Mouse (Mus musculus) kidney, postnatal 25 days (tissue): ENCODE results near the gene Alg10b.
A peak's percentile ranks its signal among the peaks of the same experiment; 100 is the strongest.
"Not testable (repeated sequence)": the region's sequence is repeated elsewhere in the genome, so short reads cannot be mapped to it uniquely, and the experiment has no call there.

Experiments
- DNase-seq, 2 experiments: peaks; one replicate each; pipeline ENCODE4 v3.0.0; 2021; ENCODE audit warnings: mixed read lengths in 2 of 2

Alg10b gene

GRCm38 (mm10) chr15:90223969-90224750 is at the start of gene Alg10b:
Alg10b (plus strand) TSS chr15:90224311.
- peak; percentile 89 to 94 for DNase-seq

DNA sequence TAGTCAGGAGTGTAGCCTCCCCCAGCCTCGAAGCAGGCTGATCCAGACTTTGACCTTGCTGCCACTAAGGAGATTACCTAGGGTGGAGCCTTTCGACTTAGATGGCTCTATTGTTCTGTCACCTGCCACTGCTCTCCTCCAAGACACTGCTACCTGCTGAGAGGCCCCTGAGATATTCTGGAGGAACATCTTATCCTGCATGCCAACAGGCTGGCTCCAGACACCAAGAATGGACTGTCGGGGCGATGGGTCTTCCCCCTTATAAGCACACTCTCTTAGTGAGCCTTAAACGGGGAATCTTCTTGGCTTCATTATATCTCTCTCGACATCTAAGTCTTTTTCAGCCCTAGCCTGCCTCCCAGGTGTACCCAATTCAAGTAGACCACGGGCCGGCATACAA is 41.0 kb upstream of the Alg10b start:
- not testable (repeated sequence) for DNase-seq

DNA sequence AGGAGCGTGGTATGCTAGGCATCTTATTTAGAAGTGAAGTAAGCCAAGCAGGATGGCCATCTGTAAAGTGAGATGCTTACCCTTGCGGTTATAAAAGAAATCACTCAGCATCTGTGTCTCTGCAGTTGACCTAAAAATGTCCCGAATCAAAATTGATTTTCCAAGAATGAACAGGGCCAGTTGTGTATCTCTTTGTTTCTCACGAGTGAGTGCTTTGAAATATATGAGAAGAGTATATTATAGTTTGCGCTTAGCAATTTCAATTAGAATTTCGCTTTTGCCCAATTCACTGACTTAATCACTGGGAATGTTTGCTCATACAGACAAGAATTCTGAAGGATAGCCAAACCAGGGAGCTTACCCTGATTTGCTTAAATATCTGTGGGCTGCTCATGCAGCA is 40.6 kb upstream of the Alg10b start:
- no peak for DNase-seq

DNA sequence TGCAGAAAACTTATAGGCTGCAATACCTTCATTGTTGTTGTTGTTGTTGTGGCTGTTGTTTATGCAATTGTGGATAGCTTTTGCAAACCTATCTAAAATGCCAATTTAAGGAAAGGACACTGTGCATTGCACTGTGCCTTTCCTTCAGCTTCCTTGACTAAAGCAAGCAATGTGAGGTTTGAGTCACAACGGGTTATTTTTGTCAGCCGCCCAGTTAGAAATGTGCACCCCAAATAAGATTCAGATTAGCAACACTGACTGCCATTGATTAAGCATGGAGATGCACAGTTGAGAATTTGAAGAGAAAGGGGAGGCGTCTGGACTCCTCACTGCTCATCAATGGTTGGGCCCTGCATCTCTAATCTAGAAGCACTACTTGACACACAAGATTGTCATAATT is 39.4 kb upstream of the Alg10b start:
- DNase-seq, result no peak

DNA sequence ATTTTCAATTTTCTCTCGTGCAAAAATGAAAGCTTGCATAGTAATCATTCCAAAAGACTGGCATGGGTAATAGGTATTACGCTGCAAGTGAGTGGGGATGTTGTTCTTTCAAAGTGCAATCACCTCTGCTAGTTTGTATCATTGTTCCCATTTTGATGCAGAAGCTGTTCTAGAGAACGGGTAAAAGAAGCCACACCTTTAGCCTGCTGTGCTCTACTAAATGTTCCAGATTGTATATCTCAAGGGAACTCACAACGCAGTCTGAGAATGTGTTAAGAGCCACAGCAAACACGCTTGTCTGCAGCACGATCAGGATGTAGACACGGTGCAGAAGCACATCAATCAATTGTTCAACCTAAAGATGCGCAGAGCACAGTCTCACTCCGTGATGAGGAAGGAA is 34.6 kb upstream of the Alg10b start:
- DNase-seq, result no peak

- DNase-seq, result no peak
Observed at GRCm38 (mm10) chr15:90213946-90214345, 10.2 kb upstream of the Alg10b start.

DNA sequence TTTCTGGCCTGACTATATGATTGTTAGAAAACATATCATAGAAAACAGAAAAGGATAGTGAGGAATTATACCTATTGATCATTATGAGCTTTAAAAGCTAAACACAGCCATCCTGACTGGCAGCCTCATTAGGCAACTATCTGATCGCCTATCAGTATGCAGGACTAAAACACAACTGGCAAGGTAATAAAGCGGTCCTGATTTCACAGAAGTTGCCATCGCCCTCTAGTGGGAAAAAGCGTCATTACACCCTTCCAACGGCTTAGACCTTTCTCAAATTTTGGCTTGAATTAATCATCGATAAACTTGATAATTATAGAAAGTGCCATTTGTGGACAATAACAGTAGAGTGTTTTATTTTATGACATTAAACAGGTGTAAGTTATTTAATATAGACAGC is 9.2 kb upstream of the Alg10b start:
- DNase-seq, result peak; percentile 41 to 78

DNA sequence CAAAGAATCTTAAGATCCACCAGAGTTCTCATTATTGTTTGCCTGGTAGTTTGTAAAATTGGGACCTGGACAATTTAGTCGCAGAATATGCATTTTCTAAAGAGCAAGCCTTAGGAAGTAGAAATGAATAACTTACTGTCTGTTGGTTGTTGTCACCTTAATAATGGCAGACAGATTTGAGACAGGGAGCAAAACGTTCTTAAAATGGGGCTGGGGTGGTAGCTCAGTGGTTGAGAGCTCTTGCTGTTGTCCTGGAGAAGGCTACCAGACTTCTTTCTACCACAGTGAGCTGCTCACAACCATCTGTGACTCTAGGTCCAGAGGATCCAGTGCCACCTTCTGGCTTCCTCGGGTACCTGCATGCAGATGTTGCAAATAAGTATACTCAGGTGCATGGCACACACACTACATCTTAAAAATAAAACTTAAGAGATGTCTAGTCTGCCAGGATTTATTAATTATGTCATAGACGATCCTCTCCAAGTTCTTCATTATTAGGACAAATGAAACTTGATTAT is 1.0 kb downstream of the Alg10b start:
- peak; percentile 41 to 48 for DNase-seq

DNA sequence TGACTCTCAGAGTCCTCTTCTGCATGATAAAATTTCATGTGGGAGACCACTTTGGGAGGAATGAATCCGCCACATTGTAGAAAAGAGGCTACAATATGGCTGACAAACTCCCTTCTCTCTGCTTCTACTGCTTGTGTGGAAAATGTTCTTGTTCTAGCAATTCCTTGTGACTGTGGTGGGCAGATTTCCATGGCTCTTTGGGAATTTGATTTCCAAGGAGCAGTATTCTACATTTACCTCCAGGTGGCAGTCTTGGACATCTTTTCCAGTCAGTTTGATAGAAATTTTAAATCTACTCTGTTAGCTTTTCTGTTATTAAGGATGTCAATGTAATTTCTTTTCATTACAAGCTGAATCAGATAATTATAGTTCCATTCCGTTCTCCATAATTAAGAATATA is 13.5 kb downstream of the Alg10b start:
- peak in 1 of 2 experiments; percentile 8 for DNase-seq

GRCm38 (mm10) chr15:90244081-90244480 is 20.0 kb downstream of the Alg10b start:
- DNase-seq, result no peak

GRCm38 (mm10) chr15:90249694-90250093 is 25.6 kb downstream of the Alg10b start:
- DNase-seq, result peak in 1 of 2 experiments; percentile 5

GRCm38 (mm10) chr15:90282876-90283275 is 58.8 kb downstream of the Alg10b start:
- DNase-seq, result no peak
